Mouse (Mus musculus) limb, embryonic 11.5 days (tissue): ENCODE results near the gene Vmn2r18. TPM values are rescaled to one million over a fixed set of nuclear protein-coding genes. Genes with fewer than 3 reads are reported as not detected.

Experiments used
- polyA plus RNA-seq: library from polyadenylated mRNA; unstranded; fragments of >200 nt; fragmentation: Nextera tagmentation; extraction: Ambion mirVana; gene quantifications from 2 replicates; pipeline ENCODE4 v1.2.1, GENCODE M21; 2014

Gene Vmn2r18
- polyA plus RNA-seq, 1 experiment from 2014 or later, result 0.11 TPM

Other genes starting within 250 kb of the Vmn2r18 start
- not detected in 2 replicates for gene Gm42906, start 177.9 kb downstream of the Vmn2r18 start, polyA plus RNA-seq
- 167 and 168 TPM in 2 replicates for gene Rfc3, start 45.2 kb upstream of the Vmn2r18 start, polyA plus RNA-seq